ENCODE assay signal across 9 mouse cellular contexts in the genomic region with DNA sequence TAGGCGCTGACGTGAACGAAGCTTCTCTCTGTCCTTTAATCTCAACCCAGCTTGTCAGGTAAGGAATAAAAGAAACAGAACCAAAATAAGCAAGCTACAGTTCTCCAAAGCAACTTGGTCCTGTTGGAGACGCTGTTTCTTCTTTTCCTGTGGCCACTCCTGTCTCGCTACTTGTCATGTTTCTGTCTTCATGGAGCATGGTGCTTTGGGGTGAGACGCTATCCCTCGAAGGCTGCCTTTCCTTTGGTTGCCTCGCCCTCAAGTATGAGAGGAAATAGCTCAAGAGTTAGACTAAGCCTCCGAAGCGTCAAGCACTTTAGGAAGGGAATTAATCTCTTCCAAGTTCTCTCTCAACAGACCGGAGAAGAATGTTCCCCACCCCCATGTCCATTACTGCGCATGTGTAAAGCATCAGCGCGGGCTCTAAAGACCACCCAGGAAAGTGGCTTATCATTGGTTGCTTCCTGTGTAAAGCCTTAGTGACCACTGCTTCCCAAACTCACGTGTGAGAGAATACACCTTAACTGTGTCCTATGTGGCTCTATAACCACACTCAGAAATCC. TPM values are rescaled to one million over a fixed set of nuclear protein-coding genes. Genes with fewer than 3 reads are reported as not detected.
DNase-seq lines count a peak whose midpoint lies in the region; ATAC-seq and TF ChIP-seq lines count a peak whose summit lies in the region.
"Had no signal": no experiment of that assay in that cellular context is flagged by ENCODE, and none has a peak within 500 bp of the region (broad histone marks: within the 10 kb centered on the region; RNA-seq: fewer than 3 reads in every experiment).

No protein-coding gene starts in this region.

- DNase-seq in kidney, postnatal 0 days (ENCODE audit: low spot score), result peak; percentile 82
- no peak for DNase-seq in kidney, postnatal 25 days
- DNase-seq in heart, adult 9 months (ENCODE audit: low spot score in 2 of 2), result peak; percentile 59 to 66
- DNase-seq in limb, embryonic 10.5 days (ENCODE audit: low spot score), result no peak
- DNase-seq in cerebellum, adult 9-10 months, result no peak
- DNase-seq in layer of hippocampus, postnatal 10 days (ENCODE audit: low spot score in 2 of 2), result no peak
- DNase-seq in adrenal gland, adult 18-20 months (ENCODE audit: low spot score in 2 of 2), result no peak
- DNase-seq: left cerebral cortex, postnatal 4 days had no signal

- no peaks in the 10 kb centered on the region for H3K9me3 ChIP-seq in kidney, postnatal 0 days (replicated peaks; ENCODE audit: low read length)
- no peaks in the 10 kb centered on the region for H3K9me3 ChIP-seq in limb, embryonic 10.5 days (replicated peaks)

- H3K4me2 ChIP-seq in kidney, postnatal 0 days (ENCODE audit: low read length), result peak overlapping the region; percentile 34

- ATAC-seq in kidney, postnatal 0 days (replicated peaks; ENCODE audit: low FRiP score, low read depth), result no peak

- H3K4me3 ChIP-seq in kidney, postnatal 0 days (replicated peaks; ENCODE audit: low read depth, low read length), result no peak overlapping the region
- H3K4me3 ChIP-seq in limb, embryonic 10.5 days, result no peak overlapping the region
- H3K4me3 ChIP-seq in olfactory bulb, adult 2 months (ENCODE audit: insufficient read depth, low read depth, low read length), result no peak overlapping the region

- H3K27me3 ChIP-seq in kidney, postnatal 0 days (ENCODE audit: insufficient read depth, low read length), result no peaks in the 10 kb centered on the region
- no peaks in the 10 kb centered on the region for H3K27me3 ChIP-seq in limb, embryonic 10.5 days (ENCODE audit: low read depth, poor library complexity, severe bottlenecking)

- H3K27ac ChIP-seq in kidney, postnatal 0 days, result peak overlapping the region; percentile 97
- H3K27ac ChIP-seq in limb, embryonic 10.5 days, result peak overlapping the region; percentile 53
- H3K27ac ChIP-seq in olfactory bulb, adult 2 months (ENCODE audit: insufficient read depth, low read depth, low read length), result peak overlapping the region; percentile 33

- no peak for TF ChIP-seq CTCF in kidney, postnatal 0 days (IDR thresholded peaks at IDR 0.05; ENCODE audit: low read depth)
- no peak for TF ChIP-seq CTCF in olfactory bulb, adult 2 months (IDR thresholded peaks at IDR 0.05; ENCODE audit: insufficient read depth, low read depth, low read length)

- 0 out of 2 replicates have a peak overlapping the region, but pooled peaks have one; percentile 23 for H3K9ac ChIP-seq in kidney, postnatal 0 days (ENCODE audit: low read depth, low read length)

- 35% methylated on average over 15 of the region's 15 CpGs for WGBS in kidney, postnatal 0 days
- WGBS in limb, embryonic 10.5 days, result 76% methylated on average over 15 of the region's 15 CpGs
- 73% methylated on average over 15 of the region's 15 CpGs for WGBS in olfactory bulb, adult 2 months

- peaks cover 17% of the 10 kb centered on the region for H3K4me1 ChIP-seq in kidney, postnatal 0 days (replicated peaks; ENCODE audit: insufficient read depth, low read length)
- H3K4me1 ChIP-seq in limb, embryonic 10.5 days, result peaks cover 16% of the 10 kb centered on the region
- no peaks in the 10 kb centered on the region; the same call in 1 of the 2 replicates for H3K4me1 ChIP-seq in olfactory bulb, adult 2 months (ENCODE audit: control insufficient read depth, insufficient read depth, low read length)

- no peak for TF ChIP-seq POLR2A in olfactory bulb, adult 2 months (IDR thresholded peaks at IDR 0.05; ENCODE audit: insufficient read depth, low read depth, low read length)

- H3K36me3 ChIP-seq in kidney, postnatal 0 days (ENCODE audit: insufficient read depth, low read length), result no peaks in the 10 kb centered on the region
- H3K36me3 ChIP-seq in limb, embryonic 10.5 days, result no peaks in the 10 kb centered on the region

RNA-seq across cellular contexts. Expression of a gene that starts 9.1 kb away (rescaled TPM):
- 53.7 and 57.5 TPM in 2 replicates for polyA plus RNA-seq in kidney, postnatal 0 days (2015; fragmentation: Nextera tagmentation; extraction: Ambion mirVana)
- 10.1 and 10.8 TPM in 2 replicates for polyA plus RNA-seq in limb, embryonic 10.5 days (2016; fragmentation: Nextera tagmentation; extraction: Ambion mirVana)
- polyA plus RNA-seq in olfactory bulb, adult 2 months (2012; ENCODE audit: insufficient read depth, insufficient read length, low replicate concordance, missing spikeins), result 138 and 395 TPM in 2 replicates
- total RNA-seq in layer of hippocampus, postnatal 10 days (2021), result 1 to 10 TPM; 6.8 to 6.9 TPM
- 10 to 100 TPM; 13.5 to 15.2 TPM for total RNA-seq in adrenal gland, adult 18-20 months (2021)

RNA-seq across cellular contexts. Expression of a gene that starts 44.9 kb away (rescaled TPM):
- polyA plus RNA-seq in kidney, postnatal 0 days (2015; fragmentation: Nextera tagmentation; extraction: Ambion mirVana), result 89.9 and 90.2 TPM in 2 replicates
- polyA plus RNA-seq in limb, embryonic 10.5 days (2016; fragmentation: Nextera tagmentation; extraction: Ambion mirVana), result 31.5 and 36.0 TPM in 2 replicates
- polyA plus RNA-seq in olfactory bulb, adult 2 months (2012; ENCODE audit: insufficient read depth, insufficient read length, low replicate concordance, missing spikeins), result not detected in 2 replicates
- total RNA-seq in layer of hippocampus, postnatal 10 days (2021), result 10 to 100 TPM; 18.7 to 23.7 TPM
- 10 to 100 TPM; 68.6 to 77.2 TPM for total RNA-seq in adrenal gland, adult 18-20 months (2021)

Comparison
In these comparisons a context has a peak if more than half of its experiments do, and no peak if none do; other contexts are left out.
1. DNase-seq: peak in kidney, postnatal 0 days (single experiment) and heart, adult 9 months (2 of 2); none in kidney, postnatal 25 days (0 of 2), limb, embryonic 10.5 days (single experiment), cerebellum, adult 9-10 months (single experiment), layer of hippocampus, postnatal 10 days (0 of 2) and adrenal gland, adult 18-20 months (0 of 2).
2. H3K27ac ChIP-seq: peak in every context shown above with its lines; median percentile 97 in kidney, postnatal 0 days; 53 in limb, embryonic 10.5 days; 33 in olfactory bulb, adult 2 months.
3. RNA of a gene that starts 44.9 kb away (polyA plus RNA-seq): 89.9 to 90.2 TPM in kidney, postnatal 0 days and 31.5 to 36.0 TPM in limb, embryonic 10.5 days; not detected in olfactory bulb, adult 2 months; every median in the first group is over 10 times any median in the second.